Mouse (Mus musculus) erythroblast, embryonic 14.5 days (primary cell): ENCODE results near the gene Mtr.

Experiments
- GATA1 ChIP-seq: IDR thresholded peaks from 2 replicates; pipeline ENCODE4 v1.6.1; 2012; ENCODE audit warnings: low read length, inconsistent platforms, mixed read lengths
- TAL1 ChIP-seq: IDR thresholded peaks from 3 replicates; pipeline ENCODE4 v1.6.1; 2012; ENCODE audit warnings: low read length, inconsistent platforms, mixed read lengths

- TF ChIP-seq TAL1 = no peak
- no peak for TF ChIP-seq GATA1
These were observed 29.7 kb downstream of the Mtr start for GRCm38 (mm10) chr13:12228248-12228647.
